Mouse (Mus musculus): ENCODE measurements around the gene Cryzl1.

DNA sequence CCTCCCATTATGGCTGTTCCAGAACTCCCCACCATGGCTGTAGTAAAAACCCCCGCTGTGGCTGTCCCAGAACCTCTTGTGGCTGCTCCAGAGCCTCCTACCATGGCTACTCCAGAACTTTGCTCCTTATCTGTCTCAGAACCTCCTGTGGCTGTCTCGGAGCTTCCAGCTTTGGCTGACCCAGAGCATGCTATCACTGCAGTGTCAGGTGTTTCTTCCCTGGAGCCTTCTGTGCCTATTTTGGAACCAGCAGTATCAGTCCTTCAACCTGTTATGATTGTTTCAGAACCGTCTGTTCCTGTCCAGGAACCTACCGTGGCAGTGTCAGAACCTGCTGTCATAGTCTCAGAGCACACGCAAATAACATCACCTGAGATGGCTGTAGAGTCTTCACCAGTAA lies 70.3 kb downstream of the Cryzl1 start:
- TF ChIP-seq POLR2A (IDR thresholded peaks at IDR 0.05; ENCODE audit: borderline replicate concordance, low read depth, low read length) (no peak), CTCF (IDR thresholded peaks at IDR 0.05; ENCODE audit: low read depth, low read length) (no peak)
